Mouse (Mus musculus): ENCODE data around the gene Slc11a1. TPM values are rescaled to one million over a fixed set of nuclear protein-coding genes. Genes with fewer than 3 reads are reported as not detected.
A peak's percentile ranks its signal among the peaks of the same experiment; 100 is the strongest.

Gene Slc11a1
- total and polyA plus RNA-seq, 2 experiments from 2014 or later, result 3.3 to 10.7 TPM

DNA sequence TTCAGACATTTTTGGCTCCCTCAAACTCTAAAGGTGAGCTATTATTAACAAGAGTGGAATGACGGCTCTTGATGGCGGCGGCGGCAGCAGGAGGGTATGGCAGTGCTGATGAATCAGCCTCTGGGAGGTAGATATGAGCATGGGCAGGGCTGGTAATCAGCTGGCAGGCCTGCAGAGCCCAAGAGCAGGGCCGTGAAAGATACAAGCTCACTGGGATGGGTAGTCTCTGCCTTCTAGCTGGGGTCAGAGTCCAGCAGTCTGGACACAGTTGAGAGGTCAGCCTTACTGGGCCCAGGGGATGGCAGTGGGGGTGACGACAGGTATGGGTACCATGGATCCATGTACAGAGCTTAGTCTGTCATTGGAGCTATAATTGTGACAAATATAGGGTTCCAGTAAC is 58.2 kb downstream of the Slc11a1 start:
- ATAC-seq, result no peak
- H3K9ac ChIP-seq, result no peak overlapping the region
- no peak overlapping the region for H3K4me2 ChIP-seq (ENCODE audit: low read depth)
- H3K36me3 ChIP-seq (ENCODE audit: insufficient read depth), result peaks cover 16% of the 10 kb centered on the region
- no peak for TF ChIP-seq CTCF (IDR thresholded peaks at IDR 0.05; ENCODE audit: low read depth)
- WGBS, result 91% methylated on average over 6 of the region's 6 CpGs
- no peaks in the 10 kb centered on the region for H3K9me3 ChIP-seq (ENCODE audit: low read length)
- DNase-seq, result no peak
- no peak overlapping the region for H3K4me3 ChIP-seq (ENCODE audit: low read depth, low read length)
- no peaks in the 10 kb centered on the region for H3K4me1 ChIP-seq (ENCODE audit: insufficient read depth)
- no peak overlapping the region for H3K27ac ChIP-seq (ENCODE audit: low read depth, low read length)
- H3K27me3 ChIP-seq (ENCODE audit: insufficient read depth, low read length), result no peaks in the 10 kb centered on the region

DNA sequence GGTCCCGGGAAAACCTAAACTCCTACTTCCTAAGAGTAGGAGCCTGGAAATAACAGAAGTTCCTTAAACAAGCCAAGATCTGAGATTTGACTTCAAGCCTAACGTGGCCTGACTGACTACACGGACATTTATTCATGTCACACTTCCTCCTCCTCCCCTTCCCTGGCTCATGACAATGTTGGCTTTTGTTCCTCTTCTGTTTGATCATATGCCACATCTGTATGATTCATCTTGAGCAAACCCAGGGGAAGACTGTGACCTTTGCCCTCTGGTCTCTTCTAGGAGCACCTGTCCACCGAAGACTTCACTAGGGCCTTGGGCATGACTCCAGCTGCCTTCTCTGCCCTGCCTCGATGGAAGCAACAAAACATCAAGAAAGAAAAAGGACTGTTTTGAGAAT is 59.6 kb downstream of the Slc11a1 start:
- H3K4me1 ChIP-seq (ENCODE audit: insufficient read depth), result no peaks in the 10 kb centered on the region
- H3K9ac ChIP-seq, result no peak overlapping the region
- H3K4me2 ChIP-seq (ENCODE audit: low read depth), result no peak overlapping the region
- H3K27me3 ChIP-seq (ENCODE audit: insufficient read depth, low read length), result no peaks in the 10 kb centered on the region
- no peak overlapping the region for H3K4me3 ChIP-seq (ENCODE audit: low read depth, low read length)
- no peak for DNase-seq
- no peak overlapping the region for H3K27ac ChIP-seq (ENCODE audit: low read depth, low read length)
- TF ChIP-seq CTCF (IDR thresholded peaks at IDR 0.05; ENCODE audit: low read depth), result no peak
- no peak for ATAC-seq
- 79% methylated on average over 5 of the region's 5 CpGs for WGBS
- peaks cover 30% of the 10 kb centered on the region for H3K36me3 ChIP-seq (ENCODE audit: insufficient read depth)
- H3K9me3 ChIP-seq (ENCODE audit: low read length), result no peaks in the 10 kb centered on the region

DNA sequence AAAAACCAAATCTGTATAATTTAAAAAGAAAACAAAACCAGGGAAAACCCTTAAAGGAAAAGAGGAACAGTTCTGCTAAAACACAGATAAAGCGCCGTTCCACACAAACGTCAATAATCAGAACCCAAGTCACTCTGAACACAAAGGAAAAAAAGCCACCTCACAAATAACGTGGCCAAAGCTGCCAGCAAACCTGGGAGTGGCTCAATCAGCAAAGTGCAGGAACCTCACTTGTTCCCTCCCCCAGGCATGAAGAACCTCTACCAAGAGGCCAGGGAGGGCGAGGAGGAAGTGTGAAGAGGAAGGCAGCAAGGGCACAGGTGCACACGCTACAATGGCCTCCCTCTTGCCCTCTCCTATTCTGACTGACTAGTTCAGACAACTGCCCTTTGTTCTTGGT is 60.6 kb downstream of the Slc11a1 start:
- Histone ChIP-seq H3K4me3 (ENCODE audit: low read depth, low read length) (no peak overlapping the region), H3K36me3 (ENCODE audit: insufficient read depth) (peaks cover 32% of the 10 kb centered on the region), H3K27ac (ENCODE audit: low read depth, low read length) (no peak overlapping the region), H3K9ac (no peak overlapping the region), H3K9me3 (ENCODE audit: low read length) (no peaks in the 10 kb centered on the region), H3K4me1 (ENCODE audit: insufficient read depth) (no peaks in the 10 kb centered on the region), H3K27me3 (ENCODE audit: insufficient read depth, low read length) (no peaks in the 10 kb centered on the region), H3K4me2 (ENCODE audit: low read depth) (no peak overlapping the region)
- TF ChIP-seq CTCF (IDR thresholded peaks at IDR 0.05; ENCODE audit: low read depth), result no peak
- WGBS, result 86% methylated on average over 6 of the region's 6 CpGs
- ATAC-seq, result no peak
- DNase-seq, result no peak

MicroRNAs within 50 kb of the gene (microRNA counts, 519-probe panel; counts per million panel counts)
- 4,882 counts per million, percentile 65 among the panel's probes with 10 or more counts for microRNA mmu-miR-26b

Small RNAs within 50 kb of the gene (microRNA-seq; reads per million reads assigned to microRNA genes)
- 11,478 to 14,371 reads per million in 2 experiments for gene Mir26b

Other genes starting within 250 kb of the Slc11a1 start
- 0.15 TPM in 1 of 2 replicates, not detected in the other for gene Rufy4, start 249.7 kb upstream of the Slc11a1 start, total RNA-seq (2014; rRNA removed)
- gene Rufy4, start 249.7 kb upstream of the Slc11a1 start, polyA plus RNA-seq (2015; fragmentation: Nextera tagmentation; extraction: Ambion mirVana), result 0.08 and 0.13 TPM in 2 replicates
- 0.48 TPM in 1 of 2 replicates, not detected in the other for gene Cxcr2, start 221.2 kb upstream of the Slc11a1 start, total RNA-seq (2014; rRNA removed)
- gene Cxcr2, start 221.2 kb upstream of the Slc11a1 start, polyA plus RNA-seq (2015; fragmentation: Nextera tagmentation; extraction: Ambion mirVana), result 0.05 TPM in 1 of 2 replicates, not detected in the other
- not detected in 2 replicates for gene Cxcr1, start 180.6 kb upstream of the Slc11a1 start, total RNA-seq (2014; rRNA removed)
- gene Cxcr1, start 180.6 kb upstream of the Slc11a1 start, polyA plus RNA-seq (2015; fragmentation: Nextera tagmentation; extraction: Ambion mirVana), result not detected in 2 replicates
- gene Arpc2, start 139.1 kb upstream of the Slc11a1 start, total RNA-seq (2014; rRNA removed), result 241 and 268 TPM in 2 replicates
- 541 and 596 TPM in 2 replicates for gene Arpc2, start 139.1 kb upstream of the Slc11a1 start, polyA plus RNA-seq (2015; fragmentation: Nextera tagmentation; extraction: Ambion mirVana)
- gene Gpbar1, start 96.6 kb upstream of the Slc11a1 start, total RNA-seq (2014; rRNA removed), result not detected in 2 replicates
- 0.21 TPM in 1 of 2 replicates, not detected in the other for gene Gpbar1, start 96.6 kb upstream of the Slc11a1 start, polyA plus RNA-seq (2015; fragmentation: Nextera tagmentation; extraction: Ambion mirVana)
- gene Aamp, start 90.5 kb upstream of the Slc11a1 start, total RNA-seq (2014; rRNA removed), result 160 and 179 TPM in 2 replicates
- 211 and 215 TPM in 2 replicates for gene Aamp, start 90.5 kb upstream of the Slc11a1 start, polyA plus RNA-seq (2015; fragmentation: Nextera tagmentation; extraction: Ambion mirVana)
- gene Pnkd, start 90.3 kb upstream of the Slc11a1 start, total RNA-seq (2014; rRNA removed), result 57.5 and 64.5 TPM in 2 replicates
- gene Pnkd, start 90.3 kb upstream of the Slc11a1 start, polyA plus RNA-seq (2015; fragmentation: Nextera tagmentation; extraction: Ambion mirVana), result 112 and 128 TPM in 2 replicates
- 5.8 and 7.9 TPM in 2 replicates for gene Tmbim1, start 69.6 kb upstream of the Slc11a1 start, total RNA-seq (2014; rRNA removed)
- gene Tmbim1, start 69.6 kb upstream of the Slc11a1 start, polyA plus RNA-seq (2015; fragmentation: Nextera tagmentation; extraction: Ambion mirVana), result 6.1 and 7.9 TPM in 2 replicates
- 2.1 and 2.7 TPM in 2 replicates for gene Catip, start 13.1 kb upstream of the Slc11a1 start, total RNA-seq (2014; rRNA removed)
- gene Catip, start 13.1 kb upstream of the Slc11a1 start, polyA plus RNA-seq (2015; fragmentation: Nextera tagmentation; extraction: Ambion mirVana), result 0.63 and 1.6 TPM in 2 replicates
- 18.2 and 24.7 TPM in 2 replicates for gene Ctdsp1, start 16.3 kb downstream of the Slc11a1 start, total RNA-seq (2014; rRNA removed)
- 10.7 and 10.8 TPM in 2 replicates for gene Ctdsp1, start 16.3 kb downstream of the Slc11a1 start, polyA plus RNA-seq (2015; fragmentation: Nextera tagmentation; extraction: Ambion mirVana)
- 0.71 and 0.77 TPM in 2 replicates for gene Vil1, start 34.2 kb downstream of the Slc11a1 start, total RNA-seq (2014; rRNA removed)
- gene Vil1, start 34.2 kb downstream of the Slc11a1 start, polyA plus RNA-seq (2015; fragmentation: Nextera tagmentation; extraction: Ambion mirVana), result 0.15 and 0.27 TPM in 2 replicates
- gene Cnot9, start 130.9 kb downstream of the Slc11a1 start, total RNA-seq (2014; rRNA removed), result 32.2 and 39.1 TPM in 2 replicates
- gene Cnot9, start 130.9 kb downstream of the Slc11a1 start, polyA plus RNA-seq (2015; fragmentation: Nextera tagmentation; extraction: Ambion mirVana), result 49.0 and 52.3 TPM in 2 replicates
- 5.3 and 5.8 TPM in 2 replicates for gene Plcd4, start 167.7 kb downstream of the Slc11a1 start, total RNA-seq (2014; rRNA removed)
- 3.4 and 6.0 TPM in 2 replicates for gene Plcd4, start 167.7 kb downstream of the Slc11a1 start, polyA plus RNA-seq (2015; fragmentation: Nextera tagmentation; extraction: Ambion mirVana)
- 30.2 and 32.8 TPM in 2 replicates for gene Usp37, start 169.1 kb downstream of the Slc11a1 start, total RNA-seq (2014; rRNA removed)
- gene Usp37, start 169.1 kb downstream of the Slc11a1 start, polyA plus RNA-seq (2015; fragmentation: Nextera tagmentation; extraction: Ambion mirVana), result 11.8 and 17.6 TPM in 2 replicates
- gene Zfp142, start 213.1 kb downstream of the Slc11a1 start, total RNA-seq (2014; rRNA removed), result 8.6 and 12.1 TPM in 2 replicates
- gene Zfp142, start 213.1 kb downstream of the Slc11a1 start, polyA plus RNA-seq (2015; fragmentation: Nextera tagmentation; extraction: Ambion mirVana), result 5.0 and 6.3 TPM in 2 replicates
- gene Bcs1l, start 213.1 kb downstream of the Slc11a1 start, total RNA-seq (2014; rRNA removed), result 15.8 and 18.4 TPM in 2 replicates
- 13.8 and 16.5 TPM in 2 replicates for gene Bcs1l, start 213.1 kb downstream of the Slc11a1 start, polyA plus RNA-seq (2015; fragmentation: Nextera tagmentation; extraction: Ambion mirVana)
- 62.2 and 68.3 TPM in 2 replicates for gene Rnf25, start 226.2 kb downstream of the Slc11a1 start, total RNA-seq (2014; rRNA removed)
- 41.3 and 47.7 TPM in 2 replicates for gene Rnf25, start 226.2 kb downstream of the Slc11a1 start, polyA plus RNA-seq (2015; fragmentation: Nextera tagmentation; extraction: Ambion mirVana)
- 11.6 and 13.6 TPM in 2 replicates for gene Stk36, start 226.2 kb downstream of the Slc11a1 start, total RNA-seq (2014; rRNA removed)
- 6.0 and 12.2 TPM in 2 replicates for gene Stk36, start 226.2 kb downstream of the Slc11a1 start, polyA plus RNA-seq (2015; fragmentation: Nextera tagmentation; extraction: Ambion mirVana)

Measured in forebrain, postnatal 0 days (tissue).